Mouse (Mus musculus) cerebellum, adult 2 months (tissue): ENCODE results near the gene Selenoh.

ENCODE experiments used
- CTCF ChIP-seq: fragments of 200-500 bp; IDR thresholded peaks from 2 replicates; pipeline ENCODE4 v1.5.1; 2011; ENCODE audit warnings: low read depth, mild to moderate bottlenecking, control low read depth, low read length, moderate library complexity, borderline replicate concordance; ENCODE audit not compliant: insufficient read depth
- POLR2A ChIP-seq: fragments of 200-500 bp; IDR thresholded peaks from 2 replicates; pipeline ENCODE4 v1.6.1; 2011; ENCODE audit warnings: low read length, control low read depth, borderline replicate concordance; ENCODE audit not compliant: insufficient read depth

DNA sequence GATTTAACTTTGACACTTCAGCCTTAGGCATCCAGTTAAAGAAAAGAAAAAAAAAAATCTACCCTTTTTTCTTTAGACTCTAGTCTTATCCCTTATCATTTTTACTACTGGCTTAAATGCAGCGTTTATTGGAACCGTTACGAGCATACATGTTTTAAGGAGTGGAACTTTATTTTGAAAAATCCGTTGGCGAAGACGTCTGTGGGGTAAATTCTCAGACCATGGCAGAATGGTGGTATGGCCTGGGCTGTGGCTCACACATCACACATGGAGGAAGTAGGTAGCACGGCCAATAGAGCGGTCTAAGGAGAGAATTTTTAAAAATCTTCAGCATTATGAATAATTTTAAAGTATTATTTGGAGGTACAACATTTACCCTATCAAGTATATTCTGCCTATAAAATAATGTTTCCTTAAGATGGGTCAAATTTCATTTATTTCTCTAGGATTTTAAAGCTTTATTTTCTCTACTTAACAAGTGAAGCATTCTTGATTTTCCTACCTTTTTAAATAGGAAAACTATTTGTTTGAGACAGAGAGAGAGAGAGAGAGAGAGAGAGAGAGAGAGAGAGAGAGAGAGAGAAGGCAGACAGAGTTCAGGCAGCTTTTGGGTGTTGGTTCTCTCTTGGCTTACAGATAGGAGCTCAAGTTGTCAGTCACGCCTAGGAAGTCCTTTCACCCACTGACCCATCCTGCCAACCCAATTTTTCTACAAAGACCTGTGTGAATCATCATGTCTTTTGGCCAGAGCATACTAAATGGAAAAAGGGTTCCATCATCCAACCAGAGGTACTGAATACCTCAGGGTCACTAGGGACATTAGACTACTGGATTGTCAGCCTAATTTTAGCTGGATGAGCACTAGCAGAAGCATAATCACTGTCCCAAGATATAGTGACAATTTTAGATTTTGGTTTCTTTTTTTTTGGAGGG, 46.1 kb upstream of the Selenoh start:
- TF ChIP-seq POLR2A (no peak), CTCF (no peak)
